Mouse (Mus musculus) midbrain, embryonic 16.5 days (tissue): ENCODE data around the gene Vnn3. TPM values are rescaled to one million over a fixed set of nuclear protein-coding genes. Genes with fewer than 3 reads are reported as not detected.

Experiments used
- polyA plus RNA-seq: library from polyadenylated mRNA; unstranded; fragments of >200 nt; fragmentation: Nextera tagmentation; extraction: Ambion mirVana; gene quantifications from 2 replicates; pipeline ENCODE4 v1.2.1, GENCODE M21; 2015

Vnn3 gene
- polyA plus RNA-seq, 1 experiment from 2014 or later, result not detected

Other genes starting within 250 kb of the Vnn3 start
- 83.7 and 87.4 TPM in 2 replicates for gene Rps12, start 64.2 kb upstream of the Vnn3 start, polyA plus RNA-seq
- gene Slc18b1, start 54.5 kb upstream of the Vnn3 start, polyA plus RNA-seq, result 17.5 and 19.0 TPM in 2 replicates
- gene Vnn1, start 43.2 kb downstream of the Vnn3 start, polyA plus RNA-seq, result 0.25 and 0.43 TPM in 2 replicates
- not detected in 2 replicates for gene Taar1, start 68.9 kb downstream of the Vnn3 start, polyA plus RNA-seq
- gene Taar2, start 87.1 kb downstream of the Vnn3 start, polyA plus RNA-seq, result not detected in 2 replicates
- not detected in 2 replicates for gene Taar3, start 98.1 kb downstream of the Vnn3 start, polyA plus RNA-seq
- gene Taar4, start 109.0 kb downstream of the Vnn3 start, polyA plus RNA-seq, result not detected in 2 replicates
- not detected in 2 replicates for gene Taar5, start 119.2 kb downstream of the Vnn3 start, polyA plus RNA-seq
- gene Taar6, start 134.2 kb downstream of the Vnn3 start, polyA plus RNA-seq, result not detected in 2 replicates
- not detected in 2 replicates for gene Taar7a, start 142.0 kb downstream of the Vnn3 start, polyA plus RNA-seq
- gene Taar7b, start 148.5 kb downstream of the Vnn3 start, polyA plus RNA-seq, result not detected in 2 replicates
- gene Taar7d, start 175.8 kb downstream of the Vnn3 start, polyA plus RNA-seq, result not detected in 2 replicates
- gene Taar7e, start 186.2 kb downstream of the Vnn3 start, polyA plus RNA-seq, result not detected in 2 replicates
- not detected in 2 replicates for gene Taar7f, start 198.0 kb downstream of the Vnn3 start, polyA plus RNA-seq
- gene Taar8a, start 225.0 kb downstream of the Vnn3 start, polyA plus RNA-seq, result not detected in 2 replicates
- gene Taar8b, start 240.8 kb downstream of the Vnn3 start, polyA plus RNA-seq, result not detected in 2 replicates